Comparison of ENCODE assay signal across 32 mouse cellular contexts in the genomic region with DNA sequence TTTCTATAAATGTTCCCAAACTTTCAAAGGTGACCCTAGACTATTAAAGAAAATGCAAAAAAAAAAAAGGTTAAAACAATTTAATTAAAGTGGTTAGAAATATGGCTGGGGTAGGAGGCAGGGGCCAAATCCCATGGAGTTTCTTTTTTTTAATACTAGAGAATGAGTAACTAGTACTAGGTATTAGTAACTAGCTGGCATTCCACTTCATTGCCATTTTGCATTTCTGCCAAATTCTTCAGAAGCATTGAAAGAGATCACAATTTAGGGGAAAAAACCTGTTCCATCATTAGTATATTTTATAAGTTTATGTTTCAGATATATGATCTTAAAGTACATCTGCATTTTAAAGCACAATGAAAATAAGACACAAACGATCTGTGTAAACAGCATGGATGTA.
"Had no signal": no experiment of that assay in that cellular context is flagged by ENCODE, and none has a peak within 500 bp of the region (broad histone marks: within the 10 kb centered on the region; RNA-seq: fewer than 3 reads in every experiment).

No protein-coding gene starts in this region.

- H3K36me3 ChIP-seq: limb, embryonic 10.5 days; limb, embryonic 12.5 days; limb, embryonic 13.5 days; limb, embryonic 15.5 days; liver, embryonic 12.5 days; liver, embryonic 13.5 days; liver, embryonic 15.5 days; lung, embryonic 15.5 days; midbrain, embryonic 10.5 days; midbrain, embryonic 12.5 days; midbrain, embryonic 13.5 days; midbrain, embryonic 15.5 days; neural tube, embryonic 12.5 days had no signal

- H3K4me1 ChIP-seq: limb, embryonic 10.5 days; limb, embryonic 12.5 days; limb, embryonic 13.5 days; limb, embryonic 15.5 days; liver, embryonic 12.5 days; liver, embryonic 13.5 days; liver, embryonic 15.5 days; lung, embryonic 15.5 days; megakaryocyte, embryonic 14.5 days; midbrain, embryonic 12.5 days; midbrain, embryonic 13.5 days had no signal

- H3K4me3 ChIP-seq: limb, embryonic 10.5 days; limb, embryonic 12.5 days; limb, embryonic 13.5 days; limb, embryonic 15.5 days; liver, embryonic 12.5 days; liver, embryonic 13.5 days; liver, embryonic 15.5 days; lung, embryonic 15.5 days; megakaryocyte, embryonic 14.5 days; midbrain, embryonic 10.5 days; midbrain, embryonic 12.5 days; midbrain, embryonic 13.5 days; midbrain, embryonic 15.5 days; myocyte; neural tube, embryonic 12.5 days had no signal

- ATAC-seq: liver, embryonic 12.5 days; liver, postnatal 0 days; lung, postnatal 0 days; midbrain, embryonic 13.5 days; midbrain, embryonic 15.5 days; midbrain, embryonic 16.5 days had no signal

- DNase-seq: left cerebral cortex, postnatal 4 days; liver; liver, embryonic 13.5 days; liver, postnatal 0 days; lung, adult 18-20 months; lung, adult 2 months; lung, embryonic 14.5 days; lung, postnatal 10 days; lung, postnatal 14 days; lung, postnatal 36 days; lung, postnatal 4 days; midbrain, embryonic 14.5 days had no signal

- H3K27me3 ChIP-seq: limb, embryonic 12.5 days; limb, embryonic 13.5 days; limb, embryonic 15.5 days; liver, embryonic 12.5 days; liver, embryonic 13.5 days; liver, embryonic 15.5 days; lung, embryonic 15.5 days; megakaryocyte, embryonic 14.5 days; midbrain, embryonic 12.5 days; midbrain, embryonic 13.5 days; midbrain, embryonic 15.5 days; neural tube, embryonic 12.5 days had no signal

- H3K4me2 ChIP-seq: limb, embryonic 12.5 days; limb, embryonic 13.5 days; limb, embryonic 15.5 days; liver, embryonic 11.5 days; liver, embryonic 12.5 days; liver, embryonic 13.5 days; liver, embryonic 15.5 days; lung, embryonic 14.5 days; lung, embryonic 15.5 days; midbrain, embryonic 11.5 days; midbrain, embryonic 12.5 days; midbrain, embryonic 13.5 days; midbrain, embryonic 15.5 days; neural tube, embryonic 12.5 days had no signal

- H3K27ac ChIP-seq: limb, embryonic 10.5 days; limb, embryonic 12.5 days; limb, embryonic 13.5 days; limb, embryonic 15.5 days; liver, embryonic 12.5 days; liver, embryonic 13.5 days; liver, embryonic 14.5 days; liver, embryonic 15.5 days; lung, embryonic 15.5 days; macrophage; midbrain, embryonic 10.5 days; midbrain, embryonic 12.5 days; midbrain, embryonic 13.5 days; midbrain, embryonic 15.5 days; neural tube, embryonic 12.5 days had no signal

- H3K9me3 ChIP-seq: limb, embryonic 10.5 days; limb, embryonic 12.5 days; limb, embryonic 13.5 days; limb, embryonic 15.5 days; liver, embryonic 12.5 days; liver, embryonic 13.5 days; liver, embryonic 15.5 days; lung, embryonic 15.5 days; megakaryocyte, embryonic 14.5 days; midbrain, embryonic 10.5 days; midbrain, embryonic 12.5 days; midbrain, embryonic 13.5 days; midbrain, embryonic 15.5 days; neural tube, embryonic 12.5 days had no signal

- H3K9ac ChIP-seq: limb, embryonic 12.5 days; limb, embryonic 13.5 days; limb, embryonic 15.5 days; liver, embryonic 12.5 days; liver, embryonic 13.5 days; liver, embryonic 14.5 days; liver, embryonic 15.5 days; liver, postnatal 0 days; lung, embryonic 14.5 days; lung, embryonic 15.5 days; midbrain, embryonic 12.5 days; midbrain, embryonic 13.5 days; midbrain, embryonic 15.5 days; neural tube, embryonic 12.5 days had no signal
